Mouse (Mus musculus) stomach, postnatal 0 days (tissue): Measurements from ENCODE around the gene Batf.

Experiments
- CTCF ChIP-seq: IDR thresholded peaks from 2 replicates; pipeline ENCODE4 v1.5.1; 2016; ENCODE audit warnings: antibody characterized with exemption, low read depth, mild to moderate bottlenecking, moderate library complexity
- EP300 ChIP-seq: optimal IDR thresholded peaks from 2 replicates; pipeline ENCODE3; 2016; ENCODE audit warnings: antibody characterized with exemption

DNA sequence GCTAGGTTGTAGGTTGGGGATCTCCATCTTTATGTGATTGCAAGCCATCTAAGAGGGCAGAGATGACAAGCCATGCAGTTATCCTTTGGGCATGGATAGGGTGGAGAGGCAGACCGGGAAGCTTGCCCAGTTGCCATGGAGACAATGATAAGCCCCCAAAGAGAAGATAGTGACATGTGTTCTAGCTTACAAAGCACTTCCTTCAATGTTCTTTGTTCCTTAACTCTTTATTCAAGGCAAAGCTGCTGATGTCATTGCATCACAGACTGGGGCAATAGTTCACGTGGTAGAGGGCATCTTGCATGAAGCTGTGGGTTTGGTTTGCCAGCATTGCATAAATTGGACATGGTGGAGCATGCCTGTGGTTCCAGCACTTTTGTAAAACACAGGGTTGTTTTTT is 27.1 kb upstream of the Batf start:
- TF ChIP-seq EP300 (no peak), CTCF (no peak)
